Mouse (Mus musculus) common myeloid progenitor, adult 5-6 weeks (primary cell): ENCODE measurements at regions not wholly inside any gene's neighbourhood (a gene's known extent, or its start where the extent isn't known, plus 50 kb on each side); places are given as distances from the start of the nearest gene placed in this dataset.

ENCODE experiments used
- ATAC-seq: replicated peaks from 2 replicates; pipeline ENCODE4 v1.8.0; 2016; ENCODE audit warnings: low read depth, mild to moderate bottlenecking, moderate TSS enrichment, inconsistent platforms; ENCODE audit not compliant: poor library complexity, severe bottlenecking

DNA sequence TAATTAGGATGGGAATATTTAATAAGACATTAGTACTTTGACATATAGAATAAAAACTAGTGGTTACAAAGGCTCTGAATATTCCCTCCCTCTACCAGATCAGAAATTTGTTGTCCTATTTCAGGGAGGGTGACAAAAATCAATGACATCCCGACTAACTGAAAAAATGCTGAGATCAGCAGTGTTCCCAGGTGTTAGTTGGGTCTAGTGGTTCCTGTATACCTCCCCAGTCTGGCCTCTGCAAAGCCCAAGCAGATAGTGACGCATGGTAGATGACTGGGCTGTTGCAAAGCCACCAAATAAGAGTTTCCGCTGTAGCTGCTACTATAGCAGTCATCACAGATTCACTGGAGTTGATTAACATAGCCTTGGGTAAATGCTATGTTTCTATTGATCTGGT lies 59.9 kb upstream of the Gm4791 start:
- ATAC-seq, result no peak

DNA sequence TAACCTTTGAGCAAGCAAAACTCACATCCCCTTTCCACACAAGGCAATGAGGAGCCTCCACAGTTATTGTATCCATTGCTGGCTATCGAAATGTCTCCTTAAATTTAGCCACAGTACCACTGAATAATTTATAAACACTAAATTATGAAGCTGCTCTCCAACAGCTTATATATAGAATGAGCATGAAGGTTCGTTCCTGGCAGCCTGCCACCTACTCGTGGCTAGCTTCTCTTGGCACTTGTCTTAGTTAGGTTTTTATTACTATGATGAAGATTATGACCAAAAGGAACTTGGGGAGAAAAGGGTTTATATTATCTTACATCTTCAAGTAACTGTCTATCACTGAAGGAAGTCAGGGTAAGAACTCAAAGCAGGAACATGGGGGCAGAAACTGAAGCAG lies 72.9 kb upstream of the Gm4791 start:
- no peak for ATAC-seq

DNA sequence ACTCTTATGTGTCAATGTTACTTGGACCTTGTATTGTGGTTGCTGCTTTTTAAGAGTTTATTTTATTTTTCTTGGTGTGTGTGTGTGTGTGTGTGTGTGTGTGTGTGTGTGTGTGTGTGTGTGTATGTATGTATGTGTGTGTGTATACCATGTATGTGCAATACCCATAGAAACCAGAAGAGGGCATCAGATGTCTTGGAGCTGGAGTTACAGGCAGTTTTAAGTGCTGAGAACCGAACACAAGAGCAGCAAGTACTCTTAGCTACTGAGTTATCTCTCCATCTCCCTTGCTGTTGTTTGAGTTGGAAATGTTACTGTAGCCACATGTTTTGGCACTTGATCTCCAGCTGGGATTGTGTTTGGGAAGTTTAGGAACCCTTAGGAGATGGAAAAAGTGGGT lies 78.5 kb upstream of the Gm4791 start:
- no peak for ATAC-seq

DNA sequence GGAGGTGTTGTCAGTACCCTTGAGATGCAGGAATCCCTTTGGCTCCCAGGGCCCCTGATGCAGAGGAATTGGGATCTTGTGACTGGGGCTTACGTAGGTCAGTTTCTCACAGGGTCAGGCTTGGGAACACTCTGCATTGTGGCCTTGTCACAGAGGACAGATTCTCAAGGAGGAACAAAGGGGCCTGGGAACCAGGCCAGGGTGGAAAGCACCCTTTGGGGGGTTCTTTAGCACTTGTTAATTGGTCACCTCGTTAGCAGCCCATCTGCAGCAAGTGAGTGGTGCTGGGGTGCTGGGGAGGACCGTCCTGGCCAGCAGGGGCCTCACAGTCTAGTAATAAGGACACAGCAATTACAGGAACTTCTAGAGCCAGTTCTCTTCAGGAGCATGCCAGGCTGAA lies 85.3 kb upstream of the Gm4791 start:
- no peak for ATAC-seq

DNA sequence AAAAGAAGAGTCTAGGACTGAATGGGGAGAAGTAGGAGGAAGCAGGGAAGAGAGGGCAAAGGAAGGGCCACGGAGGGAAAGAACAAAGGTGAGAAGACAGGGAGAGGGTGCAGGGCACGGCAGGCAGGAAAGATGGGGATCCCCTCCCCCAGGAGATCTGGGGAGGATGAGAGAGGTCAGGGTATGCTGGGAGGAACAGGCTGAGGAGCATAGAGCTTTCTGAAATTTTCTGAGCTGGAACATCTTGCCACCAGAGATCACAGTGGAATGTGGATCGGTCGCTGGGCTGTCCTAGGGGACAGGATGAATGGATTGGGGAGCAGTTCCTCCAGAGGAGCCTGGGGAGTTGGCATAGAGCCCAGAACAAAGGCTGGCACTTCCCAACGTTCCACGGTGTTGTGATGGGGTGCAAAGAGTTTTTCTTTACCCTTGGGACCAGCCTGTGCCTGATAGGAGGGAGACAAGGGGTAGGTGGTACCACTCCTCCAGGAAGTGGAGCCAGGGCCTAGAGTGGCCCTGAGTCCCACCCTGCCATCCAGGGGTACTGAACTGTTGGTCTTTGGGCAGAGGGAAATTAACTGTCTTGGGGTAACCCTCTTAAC lies 89.0 kb upstream of the Gm4791 start:
- ATAC-seq, result no peak

DNA sequence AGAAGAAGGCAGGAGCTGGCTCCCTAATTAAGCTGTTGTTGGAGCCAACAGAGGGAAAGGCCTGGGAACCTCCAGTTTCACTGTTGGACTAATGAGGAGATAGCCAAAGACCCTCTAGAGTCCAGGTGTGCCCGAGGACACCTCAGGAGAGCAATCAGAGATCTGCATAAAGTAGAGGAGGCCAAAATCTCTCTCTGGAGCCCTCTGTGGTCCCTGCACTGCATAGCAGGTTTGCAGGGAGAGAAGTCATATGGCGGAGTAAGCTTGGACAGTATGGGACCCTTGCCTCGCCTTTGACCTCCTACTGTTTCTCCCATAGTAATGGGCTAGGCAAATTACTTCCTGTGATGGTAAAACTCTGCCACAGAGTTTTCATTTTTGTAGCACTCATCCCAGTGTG lies 93.5 kb upstream of the Gm4791 start:
- ATAC-seq, result no peak

DNA sequence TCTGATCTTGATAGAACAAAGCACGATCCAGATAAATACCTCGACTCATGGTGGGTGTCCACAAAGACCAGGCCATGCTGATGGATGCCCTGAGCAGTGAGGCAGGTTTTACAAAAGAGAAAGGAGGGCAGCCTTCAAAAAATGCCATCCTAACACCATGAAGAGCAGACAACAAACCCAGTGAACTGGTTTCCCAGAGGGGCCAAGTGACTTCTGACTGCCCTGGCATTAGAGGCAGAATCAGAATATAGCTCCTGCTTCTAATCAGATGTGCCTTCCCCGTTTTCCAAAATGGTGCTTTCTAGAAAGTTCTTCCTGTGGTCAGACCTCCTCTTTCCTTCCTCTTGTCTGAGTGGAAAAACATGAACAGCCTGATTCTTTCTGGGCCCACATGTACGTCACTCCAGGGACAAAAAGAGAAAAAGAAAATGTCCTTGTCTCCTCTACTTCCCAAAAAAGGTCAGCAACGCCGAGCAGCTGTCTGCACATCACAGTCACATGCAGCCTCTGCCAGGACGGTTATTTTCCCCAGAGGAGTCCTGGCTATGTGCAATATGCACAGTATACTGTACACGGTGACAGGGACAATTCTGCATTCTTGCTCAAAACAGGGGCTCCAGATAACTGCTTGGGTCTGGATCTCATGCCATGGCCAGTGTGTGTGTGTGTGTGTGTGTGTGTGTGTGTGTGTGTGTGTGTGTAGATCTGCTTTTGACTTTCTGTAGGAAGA lies 94.9 kb upstream of the Gm4791 start:
- no peak for ATAC-seq

DNA sequence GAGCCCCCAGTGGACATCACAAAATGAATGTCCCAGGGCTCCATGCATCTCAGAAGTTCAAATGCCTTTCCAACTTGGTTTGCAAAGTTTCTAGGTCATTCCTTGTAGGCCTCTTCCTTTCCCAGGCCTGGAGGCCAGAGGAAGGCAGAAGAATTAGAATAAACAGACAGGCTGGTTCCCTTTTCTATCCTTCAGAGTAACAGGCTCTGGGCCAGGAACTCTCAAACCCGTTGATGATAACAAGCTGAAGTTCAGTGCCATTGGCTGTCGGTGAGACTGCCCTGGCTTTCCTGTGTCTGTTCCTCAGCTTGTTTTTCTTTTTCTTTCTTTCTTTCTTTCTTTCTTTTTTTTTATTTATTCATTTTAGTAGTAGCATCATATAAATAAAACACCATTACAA lies 99.3 kb upstream of the Gm4791 start:
- ATAC-seq, result no peak

DNA sequence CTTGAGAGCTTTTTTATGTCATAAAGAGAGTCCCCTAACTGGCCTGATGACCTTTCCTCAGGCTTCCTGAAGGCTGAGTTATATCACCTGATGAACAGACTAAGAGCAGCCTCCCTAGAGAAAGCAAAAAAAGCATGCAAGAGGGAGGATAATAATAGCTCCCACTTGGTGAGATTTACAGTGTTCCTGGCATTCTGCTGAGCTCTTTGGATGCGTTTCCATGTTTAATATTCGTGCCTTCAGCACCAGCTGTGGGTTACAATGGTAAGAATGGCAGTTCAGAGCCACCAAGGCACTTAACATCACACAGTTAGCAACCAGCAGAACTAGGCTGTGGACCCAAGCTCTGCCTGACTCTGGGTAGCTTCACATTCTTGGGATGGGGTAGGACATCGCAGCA lies 100.4 kb upstream of the Gm4791 start:
- no peak for ATAC-seq

DNA sequence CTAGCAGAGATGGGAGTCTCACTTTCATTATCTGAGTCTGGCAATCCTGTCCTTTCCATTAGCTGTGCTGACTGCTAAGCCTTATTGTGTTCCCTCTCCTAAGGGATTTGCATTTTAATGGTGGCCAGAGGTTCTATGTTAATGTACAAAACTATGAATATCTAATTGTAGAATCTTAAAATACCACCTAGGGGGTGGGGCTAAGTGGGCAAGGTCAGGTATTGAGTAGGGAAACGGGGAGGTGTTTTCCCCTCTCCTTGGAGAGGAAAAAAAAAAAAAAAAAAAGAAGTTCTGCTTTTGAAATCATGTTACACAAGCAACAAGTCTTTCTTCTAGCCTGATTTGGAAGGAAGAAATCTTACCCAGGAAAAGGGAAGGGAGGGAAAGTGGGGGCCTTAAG lies 106.7 kb upstream of the Gm4791 start:
- no peak for ATAC-seq

DNA sequence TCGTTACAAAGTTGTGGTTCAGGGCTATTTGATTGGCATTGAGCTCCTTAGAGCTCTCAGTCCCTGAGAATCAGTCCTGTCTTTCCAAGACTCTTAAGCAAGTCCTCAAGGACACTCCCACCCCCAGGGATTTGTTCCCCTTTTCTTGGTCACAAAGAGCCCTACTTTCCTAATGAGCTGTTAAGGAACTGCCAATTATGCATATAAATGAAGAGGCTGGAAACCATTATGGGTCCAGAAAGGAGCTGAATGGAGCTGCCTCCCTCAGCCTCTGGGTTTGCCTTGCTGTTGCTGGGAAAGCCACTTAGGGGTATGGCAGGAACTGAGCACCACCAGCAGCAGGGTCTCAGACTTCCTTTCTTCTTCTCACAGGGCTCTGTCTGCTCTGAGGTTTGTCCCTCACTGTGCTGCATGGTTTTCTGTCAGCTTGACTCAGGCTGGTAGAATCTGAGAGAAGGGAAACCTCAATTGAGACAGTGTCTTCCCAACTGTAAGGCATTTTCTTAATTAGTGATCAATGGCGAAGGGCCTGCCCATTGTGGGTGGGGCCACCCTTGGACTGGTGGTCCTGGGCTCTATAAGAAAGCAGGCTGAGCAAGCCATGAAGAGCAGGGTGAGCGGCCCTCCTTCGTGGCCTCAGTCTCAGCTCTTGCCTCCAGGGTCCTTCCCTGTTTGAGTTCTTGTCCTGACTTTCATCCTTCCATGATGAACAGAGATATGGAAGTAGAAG lies 108.4 kb upstream of the Gm4791 start:
- ATAC-seq, result no peak

DNA sequence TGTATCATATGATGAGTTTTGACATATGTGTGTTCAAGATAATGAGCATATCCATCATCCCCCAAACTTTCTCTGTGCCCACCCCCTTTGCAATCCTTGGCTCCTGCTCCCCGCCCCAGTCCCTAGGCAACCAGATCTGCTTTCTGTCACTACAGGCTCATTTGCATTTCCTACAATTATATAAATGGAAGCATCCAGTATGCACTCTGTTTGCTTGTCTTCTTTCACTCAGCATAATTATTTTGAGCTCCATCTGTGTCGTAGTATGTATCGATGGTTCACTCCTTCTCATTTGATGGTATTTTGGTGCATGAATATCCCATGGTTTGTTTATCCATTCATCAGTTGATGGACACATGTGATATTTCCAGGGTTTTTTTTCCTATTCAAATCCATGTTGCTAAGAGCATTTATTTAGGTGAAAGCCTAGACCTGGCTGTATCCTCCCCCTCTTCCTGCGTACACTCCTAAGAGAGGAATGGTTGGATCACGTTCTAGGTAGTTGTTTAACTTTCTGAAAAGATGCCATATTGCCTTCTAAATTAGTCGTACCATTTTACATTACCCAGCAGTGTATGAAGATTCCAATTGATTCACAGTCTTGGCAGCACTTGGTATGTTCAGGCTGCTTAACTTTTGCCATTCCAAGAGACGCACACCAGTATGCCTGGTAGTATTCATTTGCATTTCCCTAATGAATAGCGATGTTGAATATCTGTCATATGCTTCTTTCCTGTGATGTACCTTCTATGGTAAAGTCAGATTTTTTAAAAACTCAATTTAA lies 127.1 kb upstream of the Gm4791 start:
- no peak for ATAC-seq

DNA sequence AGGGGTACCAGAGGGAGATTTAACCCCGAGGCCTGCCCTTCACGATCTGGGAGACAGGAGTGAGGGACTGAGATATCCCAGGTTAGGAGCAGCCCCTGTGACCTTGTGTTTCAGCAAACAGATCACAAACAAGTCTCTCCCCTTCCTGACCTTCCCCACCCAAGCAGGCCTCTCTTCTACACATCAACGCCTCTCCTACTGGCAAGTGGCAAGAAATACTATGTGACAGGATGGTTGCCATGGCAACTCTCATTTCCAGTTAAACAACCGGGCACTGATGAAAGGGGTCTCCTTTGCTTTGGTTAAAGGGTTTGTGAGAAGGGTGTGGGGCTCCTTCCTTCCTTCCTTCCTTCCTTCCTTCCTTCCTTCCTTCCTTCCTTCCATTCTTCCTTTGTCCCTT lies 134.6 kb upstream of the Gm4791 start:
- no peak for ATAC-seq

DNA sequence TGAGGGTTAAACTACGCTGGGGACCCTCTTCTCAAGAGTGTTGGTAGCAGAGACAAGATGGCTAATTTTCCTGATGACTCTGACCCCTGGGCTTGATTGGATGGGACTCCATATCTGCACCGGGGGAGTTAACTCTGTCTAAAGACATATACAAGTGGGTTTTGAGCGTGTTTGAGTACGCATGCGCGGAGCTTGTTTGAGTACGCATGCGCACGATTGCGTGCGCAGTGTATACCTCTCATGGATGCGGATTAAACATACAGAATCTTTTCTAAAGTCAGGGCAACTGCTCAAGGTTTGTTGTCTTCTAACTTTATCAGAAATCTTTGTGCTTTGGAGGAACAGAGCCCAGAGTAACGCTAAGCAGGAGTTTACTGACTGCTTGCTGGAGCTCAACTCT lies 146.8 kb upstream of the Gm4791 start:
- ATAC-seq, result no peak

DNA sequence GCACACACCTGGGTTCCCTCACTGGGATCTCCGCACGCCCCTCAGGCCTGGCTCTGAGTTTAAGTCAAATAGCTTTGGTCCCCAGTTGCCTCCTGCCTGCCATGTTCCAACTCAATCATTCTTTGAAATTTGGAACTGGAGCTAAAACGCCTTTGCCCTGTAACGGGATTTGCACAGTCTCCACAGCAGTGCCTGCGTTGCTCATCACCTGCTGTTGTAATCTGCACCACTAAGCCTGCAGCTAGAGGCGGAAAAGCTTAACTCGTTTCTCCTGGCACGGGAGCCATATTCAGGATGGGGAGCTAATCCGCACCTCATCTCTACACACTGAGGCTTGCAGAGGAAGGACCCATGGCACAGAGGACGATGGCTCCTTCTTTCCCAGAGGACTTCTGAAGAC lies 147.2 kb upstream of the Gm4791 start:
- ATAC-seq, result no peak

DNA sequence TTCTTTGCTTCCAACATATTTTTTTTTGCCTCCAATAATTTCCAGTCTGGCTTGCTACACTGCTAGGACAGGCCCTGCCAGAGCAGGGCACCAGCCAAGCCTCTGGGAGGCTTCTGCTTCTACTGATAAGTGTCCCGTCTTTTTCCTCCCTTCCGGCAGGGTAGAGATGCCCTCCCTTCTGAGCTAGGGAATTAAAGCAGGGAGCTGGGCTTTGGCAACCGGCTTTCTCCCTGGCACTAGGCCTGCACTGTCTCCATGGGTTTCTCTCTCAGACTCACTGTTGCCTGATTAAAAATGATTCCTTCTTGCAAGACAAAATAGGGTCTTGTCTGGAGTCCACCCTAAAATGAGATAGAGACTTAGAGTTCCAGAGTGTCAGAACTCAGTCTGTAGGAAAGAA lies 153.3 kb upstream of the Gm4791 start:
- ATAC-seq, result no peak

DNA sequence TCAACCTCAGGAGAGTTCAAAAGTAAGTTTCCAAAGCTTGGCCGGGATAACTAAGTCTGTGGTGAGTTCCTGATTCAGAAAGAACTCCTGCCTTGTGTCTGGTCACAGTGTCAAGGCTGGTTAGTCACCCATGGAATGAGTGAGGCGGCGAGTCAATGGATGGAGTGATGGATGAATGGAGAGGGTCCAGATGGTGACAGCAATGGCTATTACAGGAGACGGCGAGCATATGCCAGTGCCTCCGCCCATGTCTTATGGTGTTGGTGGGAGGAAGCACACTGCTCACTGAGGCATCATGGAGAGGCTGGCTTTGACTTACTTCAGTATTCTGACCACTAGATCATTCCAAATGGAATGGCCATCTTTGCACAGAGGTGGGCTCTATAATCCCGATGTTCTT lies 154.8 kb upstream of the Gm4791 start:
- ATAC-seq, result no peak

DNA sequence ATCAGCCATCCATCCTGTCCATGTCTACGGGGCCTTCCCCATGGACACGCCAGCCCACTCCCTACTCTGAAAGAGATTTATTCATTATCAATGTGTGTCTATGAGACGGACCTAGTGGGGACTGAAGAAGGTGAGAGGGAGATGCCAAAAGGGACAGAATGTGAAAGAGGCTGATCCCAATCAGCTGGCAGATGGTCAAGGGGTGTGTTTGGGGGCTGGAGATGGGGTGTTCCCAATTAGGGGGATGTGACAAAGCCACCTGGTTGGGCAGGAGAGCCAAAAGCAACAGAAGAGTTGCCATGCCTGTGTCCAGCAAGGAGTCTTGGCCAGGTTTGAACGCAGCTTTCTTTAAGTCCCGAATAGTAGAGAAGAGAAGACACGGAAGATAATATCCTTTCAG lies 157.0 kb upstream of the Gm4791 start:
- ATAC-seq, result no peak

DNA sequence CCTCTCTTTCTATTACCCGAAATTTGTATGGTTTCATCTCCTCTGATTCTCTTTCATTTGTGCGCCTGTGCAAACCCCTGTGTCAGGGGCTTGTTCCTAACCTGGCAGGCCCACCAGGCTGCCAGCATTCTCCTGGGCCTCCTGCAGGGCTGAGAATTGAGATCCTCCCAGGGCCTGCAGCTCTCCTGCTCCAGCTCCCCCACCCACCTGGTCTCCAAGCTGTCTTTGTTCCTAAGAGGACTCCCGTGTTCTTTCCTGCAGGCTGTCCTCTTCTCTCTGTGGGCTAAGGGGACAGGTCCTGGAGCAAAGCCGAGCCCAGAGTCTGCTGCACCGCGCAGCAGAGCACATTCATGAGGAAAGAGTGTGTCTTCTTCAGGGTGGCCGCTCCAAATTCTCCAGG lies 163.3 kb upstream of the Gm4791 start:
- ATAC-seq, result no peak

DNA sequence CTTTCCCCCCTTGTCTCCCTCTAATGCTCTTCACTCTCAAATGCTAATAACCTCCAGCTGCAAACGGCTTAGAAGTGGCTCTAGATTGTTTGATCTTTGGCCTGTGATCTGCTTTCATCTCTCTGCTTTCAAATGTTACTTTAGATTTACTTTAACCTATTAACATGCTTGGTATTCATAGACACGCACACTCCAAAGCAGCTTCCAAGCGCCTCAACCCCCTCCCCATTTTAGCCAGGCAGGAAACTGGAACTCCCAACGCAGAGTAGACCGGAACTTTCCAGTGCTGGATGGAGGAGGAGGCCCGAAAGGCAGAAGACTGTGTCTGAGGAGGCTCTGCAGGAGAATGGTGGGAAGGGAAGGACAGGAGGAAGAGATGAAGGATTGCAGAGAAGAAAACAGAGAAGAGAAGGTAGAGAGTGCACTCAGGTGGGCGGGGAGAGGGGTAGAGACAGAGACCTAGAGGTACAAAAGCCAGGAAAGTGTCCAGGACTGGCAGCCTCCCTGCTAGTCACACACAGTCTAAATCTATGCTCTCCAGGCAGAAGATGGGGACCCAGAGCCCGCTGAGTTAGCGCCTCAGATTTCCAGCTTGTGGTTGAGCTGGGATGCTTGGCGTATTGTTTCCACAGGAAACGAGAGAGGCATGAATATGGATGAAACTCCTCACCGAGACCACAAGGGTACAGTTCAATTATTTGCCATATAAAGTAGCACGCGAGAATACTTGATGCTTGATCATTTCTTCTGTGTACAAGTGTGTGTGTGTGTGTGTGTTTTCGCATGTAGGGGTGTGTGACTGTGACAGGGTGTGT lies 167.6 kb upstream of the Gm4791 start:
- ATAC-seq, result no peak
